Mouse (Mus musculus): Measurements from ENCODE around the gene Zbp1.
A peak's percentile ranks its signal among the peaks of the same experiment; 100 is the strongest.

The Zbp1 gene

GRCm38 (mm10) chr2:173218416-173219141 is at the start of gene Zbp1:
TSS of gene Zbp1 (minus strand) at chr2:173218923.
- peak; percentile 83 for DNase-seq (ENCODE audit: low spot score)

- no peak for DNase-seq (ENCODE audit: low spot score)
Observed at GRCm38 (mm10) chr2:173267562-173267961, 48.8 kb upstream of the Zbp1 start.

GRCm38 (mm10) chr2:173266349-173267112 is 47.8 kb upstream of the Zbp1 start:
- DNase-seq (ENCODE audit: low spot score) = no peak

GRCm38 (mm10) chr2:173265468-173266265 is 46.9 kb upstream of the Zbp1 start:
- no peak for DNase-seq (ENCODE audit: low spot score)

GRCm38 (mm10) chr2:173264467-173265128 is 45.9 kb upstream of the Zbp1 start:
- peak; percentile 75 for DNase-seq (ENCODE audit: low spot score)

GRCm38 (mm10) chr2:173263636-173264330 is 45.1 kb upstream of the Zbp1 start:
- DNase-seq (ENCODE audit: low spot score) = peak; percentile 72

GRCm38 (mm10) chr2:173261497-173261896 is 42.8 kb upstream of the Zbp1 start:
- DNase-seq (ENCODE audit: low spot score) = no peak

GRCm38 (mm10) chr2:173258459-173259091 is 39.9 kb upstream of the Zbp1 start:
- DNase-seq (ENCODE audit: low spot score) = no peak

- DNase-seq (ENCODE audit: low spot score) = no peak
Observed at GRCm38 (mm10) chr2:173257610-173258009, 38.9 kb upstream of the Zbp1 start.

GRCm38 (mm10) chr2:173256552-173256949 is 37.8 kb upstream of the Zbp1 start:
- no peak for DNase-seq (ENCODE audit: low spot score)

GRCm38 (mm10) chr2:173255810-173256551 is 37.3 kb upstream of the Zbp1 start:
- no peak for DNase-seq (ENCODE audit: low spot score)

GRCm38 (mm10) chr2:173253761-173254662 is 35.3 kb upstream of the Zbp1 start:
- DNase-seq (ENCODE audit: low spot score) = no peak

GRCm38 (mm10) chr2:173251675-173252074 is 33.0 kb upstream of the Zbp1 start:
- DNase-seq (ENCODE audit: low spot score) = no peak

- no peak for DNase-seq (ENCODE audit: low spot score)
Observed at GRCm38 (mm10) chr2:173251133-173251532, 32.4 kb upstream of the Zbp1 start.

- DNase-seq (ENCODE audit: low spot score) = no peak
Observed at GRCm38 (mm10) chr2:173250411-173250810, 31.7 kb upstream of the Zbp1 start.

GRCm38 (mm10) chr2:173249965-173250364 is 31.2 kb upstream of the Zbp1 start:
- no peak for DNase-seq (ENCODE audit: low spot score)

GRCm38 (mm10) chr2:173249386-173249785 is 30.7 kb upstream of the Zbp1 start:
- no peak for DNase-seq (ENCODE audit: low spot score)

- no peak for DNase-seq (ENCODE audit: low spot score)
Observed at GRCm38 (mm10) chr2:173248822-173249221, 30.1 kb upstream of the Zbp1 start.

GRCm38 (mm10) chr2:173247911-173248310 is 29.2 kb upstream of the Zbp1 start:
- no peak for DNase-seq (ENCODE audit: low spot score)
